Mouse (Mus musculus) frontal cortex, adult (tissue): ENCODE measurements around the gene Rcc1l.
A peak's percentile ranks its signal among the peaks of the same experiment; 100 is the strongest.

Source experiments
- ATAC-seq: cut with Nextera tagmentation; 2 replicates; pipeline ENCODE4 v1.9.2; 2017; ENCODE audit warnings: mild to moderate bottlenecking, moderate library complexity, mixed read lengths; ENCODE audit not compliant: low TSS enrichment

Gene Rcc1l

GRCm38 (mm10) chr5:134115639-134116259, 60.8 kb downstream of the Rcc1l start:
- ATAC-seq = no peak

GRCm38 (mm10) chr5:134114981-134115380, 61.6 kb downstream of the Rcc1l start:
- no peak for ATAC-seq

- ATAC-seq = no peak
Observed at GRCm38 (mm10) chr5:134105829-134106228, 70.7 kb downstream of the Rcc1l start.

GRCm38 (mm10) chr5:134102720-134103119, 73.9 kb downstream of the Rcc1l start:
- ATAC-seq = no peak

GRCm38 (mm10) chr5:134101883-134102282, 74.7 kb downstream of the Rcc1l start:
- ATAC-seq = no peak

- no peak for ATAC-seq
Observed at GRCm38 (mm10) chr5:134101322-134101721, 75.3 kb downstream of the Rcc1l start.

GRCm38 (mm10) chr5:134100232-134100771, 76.3 kb downstream of the Rcc1l start:
- no peak for ATAC-seq

- peak; percentile 95 for ATAC-seq
Observed at GRCm38 (mm10) chr5:134099496-134100211, 76.9 kb downstream of the Rcc1l start, which contains the start of gene Castor2. Castor2 (plus strand) TSS chr5:134099711.

- peak; percentile 46 for ATAC-seq
Observed at GRCm38 (mm10) chr5:134098976-134099375, 77.6 kb downstream of the Rcc1l start.

GRCm38 (mm10) chr5:134098341-134098902, 78.2 kb downstream of the Rcc1l start:
- ATAC-seq = no peak
